Mouse (Mus musculus) intestine, embryonic 15.5 days (tissue): Measurements from ENCODE around the gene Sptbn2. TPM values are rescaled to one million over a fixed set of nuclear protein-coding genes. Genes with fewer than 3 reads are reported as not detected.
"Not testable (repeated sequence)": the region's sequence is repeated elsewhere in the genome, so short reads cannot be mapped to it uniquely, and the experiment has no call there.

Source experiments
- ATAC-seq: fragments of 200-750 bp; cut with Nextera tagmentation; 2 replicates; pipeline ENCODE4 v1.8.0; 2017; ENCODE audit warnings: moderate TSS enrichment, moderate library complexity
- H3K27ac ChIP-seq: fragments of 300-500 bp; sonication (generic); 2 replicates; pipeline ENCODE4 v1.5.1; 2015; ENCODE audit warnings: mild to moderate bottlenecking, inconsistent platforms
- H3K27me3 ChIP-seq: fragments of 300-500 bp; sonication (generic); replicated peaks from 2 replicates; pipeline ENCODE4 v1.6.1; 2015; ENCODE audit warnings: inconsistent platforms
- H3K36me3 ChIP-seq: fragments of 300-500 bp; sonication (generic); 2 replicates; pipeline ENCODE4 v1.6.1; 2015; ENCODE audit warnings: inconsistent platforms
- H3K4me1 ChIP-seq: fragments of 300-500 bp; sonication (generic); replicated peaks from 2 replicates; pipeline ENCODE4 v1.6.1; 2015; ENCODE audit warnings: inconsistent platforms
- H3K4me2 ChIP-seq: fragments of 300-500 bp; sonication (generic); replicated peaks from 2 replicates; pipeline ENCODE4 v1.6.1; 2015; ENCODE audit warnings: mild to moderate bottlenecking, inconsistent platforms
- H3K4me3 ChIP-seq: fragments of 300-500 bp; sonication (generic); replicated peaks from 2 replicates; pipeline ENCODE4 v1.5.1; 2015; ENCODE audit warnings: inconsistent platforms
- H3K9ac ChIP-seq: fragments of 300-500 bp; sonication (generic); 2 replicates; pipeline ENCODE4 v1.6.1; 2015; ENCODE audit warnings: inconsistent platforms
- H3K9me3 ChIP-seq: fragments of 300-500 bp; sonication (generic); 2 replicates; pipeline ENCODE4 v1.6.1; 2016; ENCODE audit warnings: inconsistent platforms
- WGBS: fragments of 180-500 bp; shearing (Covaris S2); methylation state at CpG from one replicate; pipeline ENCODE4 v1.1.7; 2015; 5-methylcytosine and 5-hydroxymethylcytosine counted together
- polyA plus RNA-seq: library from polyadenylated mRNA; unstranded; fragments of >200 nt; fragmentation: Nextera tagmentation; extraction: Ambion mirVana; gene quantifications from 2 replicates; pipeline ENCODE4 v1.2.1, GENCODE M21; 2015

Gene Sptbn2
- polyA plus RNA-seq, 1 experiment from 2014 or later, result 1.4 TPM

- H3K4me2 ChIP-seq, result peak overlapping the region; percentile 84
- peak overlapping the region; percentile 68 for H3K4me3 ChIP-seq
- ATAC-seq, result peak; percentile 71
- H3K9me3 ChIP-seq, result no peaks in the 10 kb centered on the region
- H3K4me1 ChIP-seq, result peaks cover 11% of the 10 kb centered on the region
- H3K36me3 ChIP-seq, result no peaks in the 10 kb centered on the region
- WGBS, result under 1% methylated on average over 10 of the region's 10 CpGs
- no peaks in the 10 kb centered on the region for H3K27me3 ChIP-seq
- peak overlapping the region; percentile 67 for H3K9ac ChIP-seq
- peak overlapping the region; percentile 96 for H3K27ac ChIP-seq
Observed at GRCm38 (mm10) chr19:4755565-4756192, 44.7 kb downstream of the Sptbn2 start.

GRCm38 (mm10) chr19:4756193-4756911 is 45.4 kb downstream of the Sptbn2 start, which contains the start of gene Rbm4b:
Gene Rbm4b, plus strand, starts transcription at chr19:4756497.
- peak within 1 kb of the TSS; percentile 84 for H3K4me2 ChIP-seq
- H3K27me3 ChIP-seq, result no peaks in the 10 kb centered on the region
- WGBS, result under 1% methylated on average over 65 of the region's 65 CpGs
- ATAC-seq, result peak; percentile 98
- H3K9me3 ChIP-seq, result no peaks in the 10 kb centered on the region
- H3K4me3 ChIP-seq, result peak within 1 kb of the TSS; percentile 68
- peak within 1 kb of the TSS; percentile 96 for H3K27ac ChIP-seq
- H3K36me3 ChIP-seq, result no peaks in the 10 kb centered on the region
- peak within 1 kb of the TSS; percentile 67 for H3K9ac ChIP-seq
- peaks cover 11% of the 10 kb centered on the region for H3K4me1 ChIP-seq

GRCm38 (mm10) chr19:4756921-4757320 is 46.0 kb downstream of the Sptbn2 start:
- peaks cover 11% of the 10 kb centered on the region for H3K4me1 ChIP-seq
- H3K36me3 ChIP-seq, result peaks cover under 1% of the 10 kb centered on the region; the same call in 1 of the 2 replicates
- WGBS, result 3% methylated on average over 9 of the region's 9 CpGs
- peak overlapping the region; percentile 68 for H3K4me3 ChIP-seq
- H3K27me3 ChIP-seq, result no peaks in the 10 kb centered on the region
- peak overlapping the region; percentile 84 for H3K4me2 ChIP-seq
- ATAC-seq, result no peak
- peak overlapping the region; percentile 67 for H3K9ac ChIP-seq
- H3K27ac ChIP-seq, result peak overlapping the region; percentile 96
- H3K9me3 ChIP-seq, result no peaks in the 10 kb centered on the region

- peaks cover 11% of the 10 kb centered on the region for H3K4me1 ChIP-seq
- H3K4me3 ChIP-seq, H3K9ac ChIP-seq, H3K27ac ChIP-seq, H3K27me3 ChIP-seq, H3K9me3 ChIP-seq, ATAC-seq, H3K4me2 ChIP-seq: not testable (repeated sequence)
- whole genome bisulfite sequencing, result 86% methylated on average over 8 of the region's 8 CpGs
- peaks cover 10% of the 10 kb centered on the region; the same call in 1 of the 2 replicates for H3K36me3 ChIP-seq
Observed at GRCm38 (mm10) chr19:4760544-4760943, 49.6 kb downstream of the Sptbn2 start.

- Histone ChIP-seq H3K4me2 (no peak overlapping the region), H3K4me3 (no peak overlapping the region), H3K4me1 (peaks cover 6% of the 10 kb centered on the region), H3K36me3 (peaks cover 18% of the 10 kb centered on the region), H3K9me3 (no peaks in the 10 kb centered on the region), H3K9ac (no peak overlapping the region), H3K27ac (no peak overlapping the region), H3K27me3 (no peaks in the 10 kb centered on the region)
- no peak for ATAC-seq
- 55% methylated on average over 1 of the region's 1 CpGs for WGBS
Observed at GRCm38 (mm10) chr19:4762876-4763275, 51.9 kb downstream of the Sptbn2 start.

GRCm38 (mm10) chr19:4767507-4768148 is 56.7 kb downstream of the Sptbn2 start:
- no peak overlapping the region for H3K27ac ChIP-seq
- no peaks in the 10 kb centered on the region for H3K27me3 ChIP-seq
- H3K9ac ChIP-seq, result no peak overlapping the region
- ATAC-seq, result no peak
- H3K4me2 ChIP-seq, result no peak overlapping the region
- 68% methylated on average over 8 of the region's 12 CpGs for WGBS
- no peak overlapping the region for H3K4me3 ChIP-seq
- no peaks in the 10 kb centered on the region for H3K4me1 ChIP-seq
- H3K36me3 ChIP-seq, result peaks cover 23% of the 10 kb centered on the region
- H3K9me3 ChIP-seq, result no peaks in the 10 kb centered on the region

GRCm38 (mm10) chr19:4772785-4773184 is 61.8 kb downstream of the Sptbn2 start:
- 59% methylated on average over 3 of the region's 3 CpGs for WGBS
- Histone ChIP-seq H3K36me3 (peaks cover 21% of the 10 kb centered on the region), H3K4me1 (no peaks in the 10 kb centered on the region), H3K27ac (no peak overlapping the region), H3K27me3 (no peaks in the 10 kb centered on the region), H3K9me3 (no peaks in the 10 kb centered on the region), H3K9ac (no peak overlapping the region), H3K4me2 (no peak overlapping the region), H3K4me3 (no peak overlapping the region)
- ATAC-seq, result no peak

- 90% methylated on average over 2 of the region's 2 CpGs for WGBS
- no peak for ATAC-seq
- no peak overlapping the region for H3K4me3 ChIP-seq
- no peak overlapping the region for H3K4me2 ChIP-seq
- H3K36me3 ChIP-seq, result peaks cover 27% of the 10 kb centered on the region
- H3K27me3 ChIP-seq, result no peaks in the 10 kb centered on the region
- H3K9me3 ChIP-seq, result no peaks in the 10 kb centered on the region
- H3K4me1 ChIP-seq, result 0 out of 2 replicates have a peak, but pooled peaks cover 3% of the 10 kb centered on the region
- H3K27ac ChIP-seq, result no peak overlapping the region
- no peak overlapping the region for H3K9ac ChIP-seq
Observed at GRCm38 (mm10) chr19:4782891-4783290, 71.9 kb downstream of the Sptbn2 start.

GRCm38 (mm10) chr19:4785206-4785605 is 74.2 kb downstream of the Sptbn2 start:
- WGBS, result 88% methylated on average over 7 of the region's 7 CpGs
- peaks cover 31% of the 10 kb centered on the region for H3K36me3 ChIP-seq

GRCm38 (mm10) chr19:4786313-4786712 is 75.3 kb downstream of the Sptbn2 start:
- 95% methylated on average over 2 of the region's 2 CpGs for WGBS
- Histone ChIP-seq H3K4me2 (no peak overlapping the region), H3K9me3 (no peaks in the 10 kb centered on the region), H3K36me3 (peaks cover 32% of the 10 kb centered on the region), H3K27ac (no peak overlapping the region), H3K4me1 (peaks cover 13% of the 10 kb centered on the region; the same call in 1 of the 2 replicates), H3K27me3 (no peaks in the 10 kb centered on the region), H3K9ac (no peak overlapping the region), H3K4me3 (no peak overlapping the region)
- no peak for ATAC-seq

More at GRCm38 (mm10) chr19:4785206-4785605, 74.2 kb downstream of the Sptbn2 start:
- H3K4me2 ChIP-seq, result no peak overlapping the region
- H3K27me3 ChIP-seq, result no peaks in the 10 kb centered on the region
- H3K4me3 ChIP-seq, result no peak overlapping the region
- H3K27ac ChIP-seq, result no peak overlapping the region
- no peaks in the 10 kb centered on the region for H3K9me3 ChIP-seq
- no peak for ATAC-seq
- H3K4me1 ChIP-seq, result peaks cover 6% of the 10 kb centered on the region; the same call in 1 of the 2 replicates
- H3K9ac ChIP-seq, result no peak overlapping the region

GRCm38 (mm10) chr19:4793281-4793830 is 82.4 kb downstream of the Sptbn2 start:
- peak overlapping the region; percentile 69 for H3K4me2 ChIP-seq
- H3K4me3 ChIP-seq, result peak overlapping the region; percentile 61
- peak overlapping the region; percentile 53 for H3K9ac ChIP-seq
- H3K36me3 ChIP-seq, result peaks cover 7% of the 10 kb centered on the region; the same call in 1 of the 2 replicates
- H3K27me3 ChIP-seq, result no peaks in the 10 kb centered on the region
- peak overlapping the region; percentile 64 for H3K27ac ChIP-seq
- WGBS, result 1% methylated on average over 16 of the region's 16 CpGs
- peak; percentile 74 for ATAC-seq
- H3K4me1 ChIP-seq, result peaks cover 25% of the 10 kb centered on the region
- H3K9me3 ChIP-seq, result no peaks in the 10 kb centered on the region
